Mouse (Mus musculus): Measurements from ENCODE around the gene Nrxn3. TPM values are rescaled to one million over a fixed set of nuclear protein-coding genes. Genes with fewer than 3 reads are reported as not detected.

Gene Nrxn3
- polyA plus RNA-seq, 1 experiment from 2014 or later, result 42.5 TPM

DNA sequence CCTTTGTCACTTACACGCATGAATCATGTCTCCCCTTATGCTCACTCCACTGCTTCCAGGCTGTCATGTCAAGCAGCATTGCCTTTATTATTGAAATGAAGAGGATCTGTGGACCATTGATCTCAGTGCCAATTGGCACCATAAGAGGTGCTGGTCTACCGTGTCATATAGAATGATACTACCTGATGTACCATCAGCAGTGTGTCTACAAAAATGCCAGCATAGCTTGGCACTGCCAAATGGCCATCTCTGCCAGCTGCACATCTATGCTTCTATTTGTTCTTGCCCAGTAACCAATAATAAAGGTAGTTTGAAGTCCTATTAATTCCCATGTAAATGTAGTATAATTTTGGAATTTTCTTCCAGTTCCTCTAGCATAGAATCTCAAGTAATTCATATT is 1340.8 kb downstream of the Nrxn3 start:
- peaks cover 7% of the 10 kb centered on the region for H3K4me1 ChIP-seq
- 93% methylated on average over 2 of the region's 2 CpGs for WGBS
- no peaks in the 10 kb centered on the region for H3K36me3 ChIP-seq
- no peaks in the 10 kb centered on the region for H3K27me3 ChIP-seq
- H3K9me3 ChIP-seq, result no peaks in the 10 kb centered on the region
- H3K4me3 ChIP-seq, result no peak overlapping the region
- no peak overlapping the region for H3K4me2 ChIP-seq (replicated peaks)
- no peak for ATAC-seq (ENCODE audit: low FRiP score, low read depth)
- H3K9ac ChIP-seq (replicated peaks), result no peak overlapping the region
- H3K27ac ChIP-seq (replicated peaks), result no peak overlapping the region

DNA sequence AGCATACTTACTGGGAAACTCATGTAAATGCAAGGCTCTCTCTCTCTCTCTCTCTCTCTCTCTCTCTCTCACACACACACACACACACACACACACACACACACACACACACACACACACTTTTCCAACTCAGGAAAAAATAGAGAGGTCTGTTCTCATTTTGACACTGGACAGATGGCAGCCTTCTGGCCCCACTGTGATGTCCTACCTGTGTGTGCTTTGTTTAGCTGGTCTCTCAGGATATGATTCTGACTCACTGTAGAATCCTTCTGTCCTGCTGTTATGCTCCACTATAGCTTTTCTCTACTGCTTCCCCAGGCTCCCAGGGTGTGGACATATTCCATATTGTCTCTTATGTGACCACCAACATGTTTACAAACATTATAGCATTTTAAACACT is 1363.2 kb downstream of the Nrxn3 start:
- no peaks in the 10 kb centered on the region for H3K4me1 ChIP-seq
- no peak overlapping the region for H3K27ac ChIP-seq (replicated peaks)
- no peaks in the 10 kb centered on the region for H3K36me3 ChIP-seq
- no peaks in the 10 kb centered on the region for H3K9me3 ChIP-seq
- no peak overlapping the region for H3K4me2 ChIP-seq (replicated peaks)
- no peak for ATAC-seq (ENCODE audit: low FRiP score, low read depth)
- H3K9ac ChIP-seq (replicated peaks), result no peak overlapping the region
- no peaks in the 10 kb centered on the region for H3K27me3 ChIP-seq
- no peak overlapping the region for H3K4me3 ChIP-seq

DNA sequence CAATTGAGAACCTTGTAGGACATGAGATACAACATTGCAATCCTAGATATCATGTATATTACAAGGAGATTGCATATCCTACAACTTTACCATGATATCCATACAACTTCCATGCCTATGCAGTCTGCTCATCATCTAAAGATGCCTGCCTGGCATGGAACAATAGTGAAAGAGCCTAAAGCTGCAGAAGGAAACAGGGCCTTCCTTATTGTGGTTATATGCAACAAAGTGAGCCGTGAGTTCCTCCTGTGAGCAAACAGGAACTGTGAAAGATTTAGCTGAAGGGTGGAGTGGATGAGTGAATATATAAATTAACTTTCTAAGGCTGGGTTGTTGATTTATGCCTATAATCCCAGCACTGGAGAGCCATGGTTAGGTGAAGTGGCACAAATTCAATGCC is 1373.1 kb downstream of the Nrxn3 start:
- no peaks in the 10 kb centered on the region for H3K4me1 ChIP-seq
- no peak overlapping the region for H3K27ac ChIP-seq (replicated peaks)
- no peak overlapping the region for H3K9ac ChIP-seq (replicated peaks)
- H3K36me3 ChIP-seq, result no peaks in the 10 kb centered on the region
- ATAC-seq (ENCODE audit: low FRiP score, low read depth), result no peak
- no peaks in the 10 kb centered on the region for H3K27me3 ChIP-seq
- no peak overlapping the region for H3K4me3 ChIP-seq
- 66% methylated on average over 1 of the region's 1 CpGs for WGBS
- no peak overlapping the region for H3K4me2 ChIP-seq (replicated peaks)
- H3K9me3 ChIP-seq, result no peaks in the 10 kb centered on the region

DNA sequence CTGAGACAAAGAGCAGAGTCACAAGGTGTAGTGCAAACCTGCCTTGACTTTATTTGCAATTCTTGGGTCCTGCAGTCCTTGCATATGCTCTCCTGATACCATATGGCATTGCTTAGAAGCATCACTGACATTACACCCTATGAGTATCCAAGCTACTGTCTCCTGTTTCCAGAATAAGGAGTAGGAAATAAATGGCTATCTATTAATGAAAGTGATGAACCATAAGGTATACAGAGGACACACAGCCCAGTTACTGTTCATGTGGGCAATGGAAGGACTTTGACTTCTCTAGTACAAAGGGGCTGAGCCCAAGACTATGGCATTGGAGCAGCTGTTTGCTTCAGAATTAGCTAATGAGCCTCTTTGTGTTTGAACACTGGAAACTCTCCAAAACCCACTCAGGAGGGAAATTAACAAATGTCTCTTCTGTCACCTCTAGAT is 1390.7 kb downstream of the Nrxn3 start:
- Histone ChIP-seq H3K9me3 (no peaks in the 10 kb centered on the region), H3K27ac (replicated peaks) (no peak overlapping the region), H3K36me3 (no peaks in the 10 kb centered on the region), H3K4me3 (no peak overlapping the region), H3K4me2 (replicated peaks) (no peak overlapping the region), H3K9ac (replicated peaks) (no peak overlapping the region), H3K27me3 (no peaks in the 10 kb centered on the region), H3K4me1 (no peaks in the 10 kb centered on the region)
- ATAC-seq (ENCODE audit: low FRiP score, low read depth), result peak; percentile 69

DNA sequence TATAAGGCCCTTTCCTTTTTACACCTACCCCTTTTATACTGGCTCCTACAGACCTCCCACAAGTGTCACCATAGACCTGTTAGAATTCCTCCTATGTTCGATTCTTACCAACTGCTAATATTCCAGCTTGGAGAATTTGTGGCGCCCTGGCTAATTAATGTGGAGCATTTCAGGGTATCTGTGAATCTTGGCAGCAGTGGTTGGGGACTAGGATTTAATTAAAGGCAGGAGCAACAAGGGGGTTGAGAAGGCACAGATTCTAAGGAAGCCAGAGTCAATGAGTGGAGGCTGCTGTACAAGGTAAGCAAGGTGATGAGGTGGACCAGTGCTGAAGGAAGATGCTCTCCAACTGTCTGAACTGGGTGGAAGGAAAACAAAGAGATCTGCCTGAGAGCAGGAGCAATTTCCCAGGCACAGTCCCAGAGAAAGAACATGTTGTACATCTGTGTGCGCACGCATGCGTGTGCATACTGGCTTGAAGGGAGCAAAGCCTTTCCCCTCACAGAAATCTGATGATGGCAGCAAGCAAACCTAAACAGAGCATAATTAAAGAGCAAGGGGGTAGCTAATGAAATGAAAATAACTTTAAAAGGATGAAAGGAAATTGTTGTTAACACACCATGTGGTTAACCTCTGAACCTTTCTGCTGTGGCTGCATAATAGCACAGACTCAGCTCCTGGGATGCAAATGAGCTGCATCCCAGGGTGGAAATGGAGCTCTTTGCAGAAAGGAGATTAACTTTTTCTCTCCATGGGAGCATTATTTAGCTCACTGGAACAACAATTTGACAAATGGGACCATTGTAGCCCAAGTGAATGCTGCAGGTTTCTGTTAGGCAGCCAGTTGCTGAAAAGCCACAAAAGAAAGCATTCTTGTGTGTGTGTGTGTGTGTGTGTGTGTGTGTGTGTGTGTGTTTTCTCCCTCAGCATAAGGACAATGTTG is 1409.5 kb downstream of the Nrxn3 start:
- Histone ChIP-seq H3K36me3 (no peaks in the 10 kb centered on the region), H3K9ac (replicated peaks) (no peak overlapping the region), H3K4me3 (no peak overlapping the region), H3K27ac (replicated peaks) (peak overlapping the region; percentile 69), H3K9me3 (no peaks in the 10 kb centered on the region), H3K27me3 (peaks cover 13% of the 10 kb centered on the region; the same call in 1 of the 2 replicates), H3K4me1 (peaks cover 13% of the 10 kb centered on the region), H3K4me2 (replicated peaks) (no peak overlapping the region)
- peak; percentile 96 for ATAC-seq (ENCODE audit: low FRiP score, low read depth)
- 14% methylated on average over 5 of the region's 5 CpGs for WGBS

DNA sequence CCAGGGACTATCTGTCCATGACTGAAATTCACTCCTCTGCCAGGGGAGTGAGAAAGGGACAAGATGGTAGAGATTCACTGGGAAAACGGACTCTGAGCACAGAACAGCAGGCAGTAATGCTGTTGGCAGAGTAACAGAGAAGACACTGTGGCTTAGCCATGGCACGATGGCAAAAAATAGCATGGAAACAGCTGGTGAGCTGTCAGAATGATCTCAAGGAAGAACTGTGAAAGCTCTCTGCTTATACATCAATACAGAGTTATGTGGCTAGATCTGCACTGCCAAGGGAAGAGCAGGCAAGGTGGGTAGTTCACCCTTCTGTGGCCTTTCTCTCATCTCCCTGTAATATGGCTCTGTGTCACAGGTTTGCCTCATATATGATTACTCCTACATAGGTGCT is 1419.3 kb downstream of the Nrxn3 start:
- Histone ChIP-seq H3K36me3 (no peaks in the 10 kb centered on the region), H3K4me1 (no peaks in the 10 kb centered on the region), H3K27ac (replicated peaks) (no peak overlapping the region), H3K27me3 (peaks cover 9% of the 10 kb centered on the region), H3K9ac (replicated peaks) (no peak overlapping the region), H3K4me2 (replicated peaks) (no peak overlapping the region), H3K9me3 (no peaks in the 10 kb centered on the region), H3K4me3 (no peak overlapping the region)
- ATAC-seq (ENCODE audit: low FRiP score, low read depth), result no peak
- WGBS, result 75% methylated on average over 2 of the region's 2 CpGs

DNA sequence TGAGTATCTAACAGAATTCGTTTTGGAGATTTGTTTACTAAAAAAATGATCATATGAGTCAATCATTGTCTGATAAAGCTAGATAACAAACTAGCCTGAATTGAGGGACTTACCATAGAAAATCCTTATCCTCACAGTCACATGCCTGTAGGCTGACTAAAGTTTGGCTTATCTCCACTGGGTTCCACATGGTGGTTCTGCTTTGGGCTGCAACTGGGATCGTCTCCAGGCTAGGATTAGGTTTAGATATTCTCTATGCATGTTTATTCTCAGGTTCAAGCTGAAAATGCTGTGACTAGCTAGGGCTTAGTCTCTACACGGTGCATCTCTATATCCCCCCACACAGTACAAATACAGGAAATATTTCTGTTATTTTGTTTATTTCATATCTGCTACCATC is 1421.6 kb downstream of the Nrxn3 start:
- H3K27me3 ChIP-seq, result no peaks in the 10 kb centered on the region
- H3K27ac ChIP-seq (replicated peaks), result no peak overlapping the region
- WGBS, result 80% methylated on average over 3 of the region's 3 CpGs
- H3K9me3 ChIP-seq, result no peaks in the 10 kb centered on the region
- no peaks in the 10 kb centered on the region for H3K36me3 ChIP-seq
- H3K9ac ChIP-seq (replicated peaks), result no peak overlapping the region
- H3K4me2 ChIP-seq (replicated peaks), result no peak overlapping the region
- no peak overlapping the region for H3K4me3 ChIP-seq
- ATAC-seq (ENCODE audit: low FRiP score, low read depth), result no peak
- no peaks in the 10 kb centered on the region for H3K4me1 ChIP-seq

DNA sequence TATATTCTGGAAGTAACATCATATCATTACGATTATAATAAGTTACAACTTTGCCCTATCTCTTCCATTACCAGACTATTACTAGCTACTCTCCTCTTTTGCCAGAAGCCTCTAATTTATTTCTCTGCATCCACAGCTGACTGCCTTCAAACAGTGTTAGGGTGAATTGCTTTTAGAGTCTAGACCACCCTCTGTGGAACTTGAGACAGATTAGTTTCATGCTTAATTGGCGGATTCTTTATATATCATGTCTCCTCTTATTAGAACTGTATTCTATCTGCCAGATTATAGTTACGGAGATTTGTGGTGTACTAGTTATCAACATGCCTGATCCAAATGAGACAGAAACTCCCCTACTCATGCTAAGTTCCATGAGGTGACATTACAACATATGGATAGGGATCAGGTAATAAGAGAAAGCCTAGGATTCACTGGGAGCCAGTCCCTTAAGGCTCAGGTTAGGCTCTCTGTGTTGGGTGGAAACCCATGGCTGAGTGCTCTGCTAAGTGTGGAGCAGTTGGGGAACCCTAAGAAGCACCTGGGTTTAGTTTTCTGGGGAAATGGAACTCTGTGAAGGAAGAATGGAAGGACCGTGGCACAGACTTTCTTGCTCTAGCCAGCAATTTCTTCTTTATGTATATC is 1435.6 kb downstream of the Nrxn3 start:
- Histone ChIP-seq H3K27me3 (no peaks in the 10 kb centered on the region), H3K4me2 (replicated peaks) (no peak overlapping the region), H3K27ac (replicated peaks) (no peak overlapping the region), H3K4me3 (no peak overlapping the region), H3K36me3 (no peaks in the 10 kb centered on the region), H3K4me1 (no peaks in the 10 kb centered on the region), H3K9me3 (no peaks in the 10 kb centered on the region), H3K9ac (replicated peaks) (no peak overlapping the region)
- WGBS, result 90% methylated on average over 4 of the region's 4 CpGs
- no peak for ATAC-seq (ENCODE audit: low FRiP score, low read depth)

DNA sequence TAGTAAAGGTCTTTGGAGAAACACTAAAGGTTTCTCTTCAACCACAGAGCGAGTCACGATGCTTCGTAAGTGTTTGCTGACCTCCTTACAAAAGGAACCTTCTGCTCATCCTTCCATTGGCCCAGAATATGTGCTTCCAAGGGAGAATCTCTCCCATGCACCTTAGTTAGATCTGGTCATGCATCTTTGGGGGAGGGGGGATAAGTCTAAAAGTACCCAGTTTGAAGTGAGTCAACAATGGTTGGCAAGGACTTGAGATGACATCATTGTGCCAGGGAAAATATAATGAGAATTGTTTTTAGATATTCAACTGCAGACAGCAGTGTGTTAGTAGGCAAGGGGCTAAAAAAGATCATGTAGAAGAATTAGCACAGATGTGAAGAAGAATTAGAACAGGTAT is 1437.2 kb downstream of the Nrxn3 start:
- 93% methylated on average over 3 of the region's 3 CpGs for WGBS

DNA sequence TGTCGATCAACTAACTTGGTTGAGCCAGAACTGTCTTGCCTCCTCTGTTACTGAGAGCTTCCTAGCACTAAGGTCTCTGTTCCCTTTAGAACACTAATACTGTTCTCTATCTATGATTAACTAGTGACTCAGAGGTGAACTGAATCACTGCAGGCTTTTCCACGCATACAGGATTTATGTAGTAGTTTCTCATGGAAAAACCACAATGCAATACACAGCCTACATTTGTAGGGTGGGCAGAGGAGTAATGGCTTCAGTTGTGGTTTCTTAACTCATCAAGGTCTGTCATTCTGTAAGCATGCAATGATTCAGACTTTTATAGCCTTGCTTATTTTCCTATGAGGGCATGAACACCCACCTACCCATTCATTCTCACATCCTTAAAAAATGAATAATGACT is 1443.4 kb downstream of the Nrxn3 start:
- 89% methylated on average over 2 of the region's 2 CpGs for WGBS

More for the DNA sequence above, 1437.2 kb downstream of the Nrxn3 start:
- Histone ChIP-seq H3K27ac (replicated peaks) (no peak overlapping the region), H3K4me3 (no peak overlapping the region), H3K4me2 (replicated peaks) (no peak overlapping the region), H3K27me3 (no peaks in the 10 kb centered on the region), H3K9ac (replicated peaks) (no peak overlapping the region), H3K4me1 (no peaks in the 10 kb centered on the region), H3K36me3 (no peaks in the 10 kb centered on the region), H3K9me3 (no peaks in the 10 kb centered on the region)
- no peak for ATAC-seq (ENCODE audit: low FRiP score, low read depth)

DNA sequence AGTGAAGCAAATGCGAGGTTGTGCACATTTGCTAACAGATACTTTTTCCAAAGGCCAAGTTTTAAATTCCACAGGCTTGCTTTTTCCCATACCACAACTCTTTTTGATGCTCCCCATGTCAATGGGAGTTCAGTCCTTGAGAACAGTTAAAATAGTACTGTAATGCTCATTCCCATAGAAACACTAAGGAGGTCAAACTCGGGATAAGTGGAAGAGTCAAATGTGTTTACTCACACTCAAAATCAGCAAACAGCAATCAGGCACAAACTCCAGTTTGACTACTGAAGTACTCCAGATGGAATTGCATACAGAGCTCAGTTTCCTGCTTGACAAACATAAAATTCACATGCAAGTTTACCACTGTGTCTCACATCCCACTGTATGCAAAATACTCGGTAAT is 1458.9 kb downstream of the Nrxn3 start:
- no peaks in the 10 kb centered on the region for H3K9me3 ChIP-seq
- 84% methylated on average over 3 of the region's 3 CpGs for WGBS
- no peak overlapping the region for H3K4me3 ChIP-seq
- no peak overlapping the region for H3K9ac ChIP-seq (replicated peaks)
- no peak overlapping the region for H3K27ac ChIP-seq (replicated peaks)
- no peaks in the 10 kb centered on the region for H3K36me3 ChIP-seq
- no peak overlapping the region for H3K4me2 ChIP-seq (replicated peaks)
- no peaks in the 10 kb centered on the region for H3K27me3 ChIP-seq
- ATAC-seq (ENCODE audit: low FRiP score, low read depth), result no peak
- H3K4me1 ChIP-seq, result no peaks in the 10 kb centered on the region

More for the DNA sequence above, 1443.4 kb downstream of the Nrxn3 start:
- no peak overlapping the region for H3K27ac ChIP-seq (replicated peaks)
- H3K4me2 ChIP-seq (replicated peaks), result no peak overlapping the region
- no peaks in the 10 kb centered on the region for H3K27me3 ChIP-seq
- no peak overlapping the region for H3K9ac ChIP-seq (replicated peaks)
- no peaks in the 10 kb centered on the region for H3K36me3 ChIP-seq
- no peaks in the 10 kb centered on the region for H3K4me1 ChIP-seq
- H3K4me3 ChIP-seq, result no peak overlapping the region
- ATAC-seq (ENCODE audit: low FRiP score, low read depth), result no peak
- H3K9me3 ChIP-seq, result no peaks in the 10 kb centered on the region

DNA sequence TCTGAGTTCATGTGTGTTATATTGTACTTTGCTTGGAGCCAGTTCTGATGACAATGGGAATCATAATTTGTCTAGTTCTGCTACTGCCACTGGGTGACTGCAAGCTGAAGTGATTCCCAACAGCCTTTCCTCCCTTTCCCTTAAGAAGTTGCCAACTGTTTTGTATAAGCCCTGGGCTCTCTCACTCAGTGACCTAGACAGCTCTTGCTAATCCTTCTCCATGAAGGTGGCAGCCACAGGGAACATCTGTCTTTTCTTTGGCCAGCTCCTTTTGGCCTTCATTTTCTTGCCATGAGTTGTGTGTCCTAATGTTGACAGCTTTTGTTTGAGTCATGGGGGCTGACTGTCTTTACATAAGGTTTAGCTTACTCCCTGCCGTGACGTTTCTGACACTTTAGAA is 1460.3 kb downstream of the Nrxn3 start:
- H3K4me3 ChIP-seq, result no peak overlapping the region
- no peaks in the 10 kb centered on the region for H3K9me3 ChIP-seq
- H3K27ac ChIP-seq (replicated peaks), result no peak overlapping the region
- ATAC-seq (ENCODE audit: low FRiP score, low read depth), result no peak
- WGBS, result 74% methylated on average over 2 of the region's 2 CpGs
- H3K27me3 ChIP-seq, result no peaks in the 10 kb centered on the region
- no peaks in the 10 kb centered on the region for H3K36me3 ChIP-seq
- H3K9ac ChIP-seq (replicated peaks), result no peak overlapping the region
- H3K4me2 ChIP-seq (replicated peaks), result no peak overlapping the region
- no peaks in the 10 kb centered on the region for H3K4me1 ChIP-seq

Data from midbrain, embryonic 12.5 days (tissue).